Mouse (Mus musculus): Measurements from ENCODE around the gene Tcf7l1. TPM values are rescaled to one million over a fixed set of nuclear protein-coding genes. Genes with fewer than 3 reads are reported as not detected.

Gene Tcf7l1
- total RNA-seq, 2 experiments from 2014 or later: not detected

DNA sequence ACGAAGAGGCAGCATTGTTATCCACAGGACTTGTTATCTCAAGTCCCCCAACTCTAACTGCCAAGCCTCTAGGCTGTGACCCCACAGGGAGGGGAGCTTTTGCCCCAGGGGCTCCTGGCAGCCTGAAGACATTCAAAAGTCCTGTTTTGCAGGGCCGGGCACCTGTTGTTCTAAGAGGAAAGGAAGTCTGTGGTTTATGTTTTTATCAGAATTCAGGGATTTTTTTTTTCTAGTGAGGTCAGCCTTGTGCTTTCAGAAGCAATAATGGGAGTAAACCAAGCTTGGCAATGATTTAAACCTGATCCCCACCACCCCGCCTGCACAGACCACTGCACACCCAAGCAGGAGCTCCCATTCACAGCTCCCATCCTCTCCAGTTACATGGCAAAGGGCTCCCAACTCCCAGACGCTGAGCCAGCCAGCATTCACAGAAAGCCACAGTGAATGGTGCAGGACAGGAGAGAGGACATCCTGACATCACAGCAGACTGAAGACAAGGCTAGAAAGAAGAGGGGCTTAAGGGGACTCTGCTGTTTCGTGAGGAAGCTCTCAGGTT, 40.1 kb downstream of the Tcf7l1 start:
- no peak for ATAC-seq (replicated peaks; ENCODE audit: low FRiP score, poor library complexity, severe bottlenecking)

DNA sequence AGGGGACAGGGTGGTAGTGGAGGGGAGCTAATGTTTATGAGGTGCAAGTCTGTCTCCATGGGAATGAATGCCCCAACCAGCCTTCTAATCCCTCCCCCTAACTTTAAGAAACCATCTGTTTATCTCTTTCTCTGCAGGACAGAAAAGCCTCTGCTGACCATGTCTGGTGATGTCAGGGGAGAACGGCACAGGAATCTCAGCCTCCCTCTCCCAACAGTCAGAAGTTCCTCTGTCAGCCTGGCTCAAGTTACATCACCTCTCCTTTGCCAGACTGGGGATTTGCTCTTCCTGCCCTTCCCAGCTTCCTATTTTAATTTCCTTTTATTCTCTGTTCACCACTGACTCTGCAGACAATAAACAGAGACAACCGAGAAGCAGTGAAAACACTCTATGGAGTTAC, 40.6 kb downstream of the Tcf7l1 start:
- ATAC-seq (replicated peaks; ENCODE audit: low FRiP score, poor library complexity, severe bottlenecking): no peak

DNA sequence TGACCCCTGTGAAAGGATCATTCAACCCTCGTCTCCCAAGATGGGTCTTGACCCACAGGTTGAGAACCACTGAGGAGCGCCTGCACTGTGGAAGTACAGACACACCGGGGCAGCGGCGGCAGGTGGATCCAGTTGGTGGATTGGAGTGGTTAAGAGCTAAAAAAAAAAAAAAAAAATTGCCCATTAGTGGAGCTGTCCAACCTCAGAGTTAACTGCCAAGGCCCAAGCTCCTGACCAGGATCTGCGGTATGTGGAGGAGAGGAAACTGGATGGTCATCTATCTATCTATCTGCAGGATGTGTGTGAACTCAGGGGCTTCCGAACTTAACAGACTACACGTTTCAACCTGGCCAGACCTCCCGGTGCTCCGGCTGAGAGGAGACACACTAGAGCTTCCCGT, 41.2 kb downstream of the Tcf7l1 start:
- no peak for ATAC-seq (replicated peaks; ENCODE audit: low FRiP score, poor library complexity, severe bottlenecking)

DNA sequence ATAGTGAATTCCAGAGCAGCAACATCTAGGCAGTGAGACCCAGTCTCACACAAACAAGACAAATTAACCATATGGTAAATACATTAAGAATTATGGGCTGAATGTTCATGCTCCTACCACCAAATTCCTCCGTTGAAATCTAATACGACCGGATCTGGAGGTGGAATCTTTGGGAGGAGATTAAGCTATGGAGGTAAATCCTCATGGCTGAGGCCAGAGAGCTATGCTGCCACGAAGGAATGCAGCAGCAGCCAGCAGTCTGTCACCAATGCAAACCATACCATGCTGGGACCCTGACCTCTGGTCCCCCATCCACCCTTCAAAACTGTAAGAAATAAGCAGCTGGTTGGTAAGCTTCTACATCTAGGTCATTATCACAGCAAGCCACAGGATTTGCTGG, 41.9 kb downstream of the Tcf7l1 start:
- ATAC-seq (replicated peaks; ENCODE audit: low FRiP score, poor library complexity, severe bottlenecking): no peak

DNA sequence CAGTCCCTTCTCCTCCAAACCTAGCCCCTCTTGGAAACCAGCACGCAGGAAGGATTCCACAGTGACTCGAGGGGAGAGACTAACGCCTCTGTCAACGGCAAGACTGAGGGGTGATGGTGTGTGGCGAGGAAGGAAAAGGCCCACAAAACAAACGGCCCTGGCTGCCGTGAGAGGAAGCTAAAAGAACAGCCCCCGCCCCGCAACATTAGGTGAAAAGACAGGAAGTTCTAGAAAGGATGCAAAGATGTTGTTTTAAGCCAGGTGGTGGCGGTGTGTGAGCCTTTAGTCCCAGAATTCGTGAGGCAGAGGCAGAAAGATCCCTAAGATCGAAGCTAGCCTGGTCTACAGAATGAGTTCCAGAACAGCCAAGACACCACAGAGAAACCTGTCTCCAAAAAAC, 43.3 kb downstream of the Tcf7l1 start:
- no peak for ATAC-seq (replicated peaks; ENCODE audit: low FRiP score, poor library complexity, severe bottlenecking)

DNA sequence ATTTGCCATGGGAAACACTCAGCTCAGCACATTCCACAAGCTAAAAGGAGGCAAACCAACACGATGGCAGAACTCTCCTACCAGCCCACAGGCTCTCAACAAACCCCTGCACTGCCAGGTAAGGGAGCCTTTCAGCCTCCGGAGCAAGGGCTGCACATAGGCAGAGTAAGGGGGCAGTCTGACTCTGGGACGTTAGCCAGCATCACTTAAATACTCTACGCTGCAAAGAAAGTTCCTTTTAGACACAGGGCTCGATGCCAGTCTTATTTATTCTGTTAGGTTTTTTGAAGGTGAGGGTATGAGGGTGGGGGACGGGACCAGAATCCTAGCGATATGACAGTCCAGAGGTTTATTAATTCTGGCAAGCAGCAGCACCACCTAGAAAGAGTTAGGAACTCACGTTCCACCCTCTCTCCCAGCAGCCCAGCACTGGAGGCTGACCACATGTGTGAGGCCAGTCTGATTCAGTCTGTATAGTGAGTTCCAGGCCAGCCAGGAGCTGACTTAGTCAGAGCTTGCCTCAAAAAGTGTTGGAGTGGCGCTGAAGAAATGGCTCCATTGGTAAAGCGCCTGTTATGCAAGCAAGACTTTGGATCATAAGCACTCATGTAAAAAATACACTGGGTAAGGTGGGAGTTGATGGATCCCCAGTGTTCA, 44.8 kb downstream of the Tcf7l1 start:
- ATAC-seq (replicated peaks; ENCODE audit: low FRiP score, poor library complexity, severe bottlenecking): no peak

DNA sequence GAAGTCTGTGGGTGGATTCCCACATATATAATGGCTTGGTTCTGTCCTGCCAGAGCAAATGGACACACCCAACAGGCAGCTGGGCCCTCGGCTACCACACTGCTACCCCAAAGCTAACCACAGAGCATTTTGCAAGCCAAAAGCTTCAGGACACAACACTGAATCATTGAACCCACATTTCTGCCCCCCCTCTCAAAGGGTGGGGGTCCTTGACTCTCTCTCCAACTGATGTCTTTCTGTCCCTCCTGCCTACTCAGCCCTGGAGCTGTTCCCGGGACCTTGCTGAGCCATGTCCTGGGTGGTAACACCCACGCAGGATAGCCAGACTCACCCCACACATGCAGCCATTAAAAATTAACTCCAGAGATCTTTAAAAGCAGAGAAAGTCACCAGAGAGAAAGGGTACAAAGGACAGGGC, 45.4 kb downstream of the Tcf7l1 start:
- no peak for ATAC-seq (replicated peaks; ENCODE audit: low FRiP score, poor library complexity, severe bottlenecking)

DNA sequence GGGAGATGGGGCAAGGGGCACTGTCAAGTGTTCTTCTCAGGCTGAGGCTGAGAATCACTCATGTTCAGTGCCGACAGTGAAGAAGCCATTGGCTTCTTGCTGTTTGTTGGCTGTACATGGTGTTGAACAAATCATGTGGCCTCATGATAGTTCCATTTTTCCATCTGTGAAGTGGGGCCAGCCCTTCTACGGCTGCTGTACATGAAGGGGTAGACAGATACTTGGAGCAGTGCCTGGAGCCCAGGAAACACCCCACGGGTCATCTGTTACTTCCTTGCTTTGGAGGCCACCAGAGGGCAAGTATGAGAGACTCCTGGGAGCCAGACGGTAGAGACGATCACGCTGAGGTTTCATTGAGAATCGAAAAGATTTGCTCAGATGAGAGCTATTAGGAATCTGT, 46.7 kb downstream of the Tcf7l1 start:
- no peak for ATAC-seq (replicated peaks; ENCODE audit: low FRiP score, poor library complexity, severe bottlenecking)

DNA sequence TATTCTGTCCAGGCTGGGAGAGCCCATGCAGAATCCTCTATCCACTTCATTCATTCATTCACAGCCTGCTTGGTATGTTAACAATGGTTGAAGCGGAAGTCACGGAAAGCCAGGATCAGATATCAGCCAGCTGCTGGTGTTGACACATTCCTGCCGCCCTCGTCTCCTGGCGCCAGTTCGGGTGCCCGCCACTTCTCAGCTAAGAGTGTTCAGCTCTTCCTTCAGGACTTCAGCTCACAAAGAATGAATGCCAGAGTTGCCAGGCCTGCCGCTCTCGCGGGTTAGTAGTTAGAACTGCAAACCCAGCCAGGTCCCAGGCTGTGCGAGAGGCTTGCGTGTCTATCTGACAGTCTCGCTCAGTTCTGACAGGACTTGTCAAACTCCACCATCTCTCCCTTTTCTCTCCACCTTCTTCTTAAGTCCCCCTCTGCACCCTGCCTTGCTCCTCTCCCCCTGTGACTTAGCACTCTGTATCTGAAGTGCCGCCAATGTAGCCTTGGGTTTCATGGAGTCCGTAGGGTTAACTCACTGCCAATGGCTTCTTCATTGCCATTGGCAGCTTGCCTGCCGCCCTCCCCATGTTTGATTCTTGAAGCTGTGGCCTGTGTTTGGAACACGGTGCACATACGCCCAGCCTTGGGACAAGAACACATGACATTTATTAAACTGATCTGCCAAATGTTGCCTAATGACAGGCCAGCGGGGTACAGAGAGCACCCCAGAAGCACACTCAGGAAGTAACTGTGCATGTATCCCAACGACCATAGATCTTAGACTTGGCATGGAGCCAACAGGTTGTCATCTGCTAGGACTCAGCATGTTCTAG, 48.2 kb downstream of the Tcf7l1 start:
- ATAC-seq (replicated peaks; ENCODE audit: low FRiP score, poor library complexity, severe bottlenecking): no peak

DNA sequence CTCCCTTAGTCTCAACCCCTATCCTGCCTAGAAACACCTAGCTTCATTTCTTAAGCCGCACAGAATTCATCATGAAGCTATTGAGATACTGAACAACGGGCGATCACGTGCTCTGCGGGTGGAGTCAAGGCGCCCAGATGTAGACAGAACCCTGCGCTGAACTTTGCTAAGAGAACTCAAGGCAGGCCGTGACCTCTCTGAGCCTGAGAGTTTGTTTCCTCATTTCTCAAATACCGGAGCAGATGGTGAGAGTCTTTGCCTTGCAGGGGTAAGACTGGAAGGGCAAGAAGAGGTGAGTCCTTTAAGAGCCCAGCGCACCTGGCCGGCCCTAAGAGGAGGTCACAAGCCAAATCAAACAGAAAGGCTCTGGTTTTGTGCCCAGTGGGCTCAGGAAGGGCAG, 52.2 kb downstream of the Tcf7l1 start:
- no peak for ATAC-seq (replicated peaks; ENCODE audit: low FRiP score, poor library complexity, severe bottlenecking)

DNA sequence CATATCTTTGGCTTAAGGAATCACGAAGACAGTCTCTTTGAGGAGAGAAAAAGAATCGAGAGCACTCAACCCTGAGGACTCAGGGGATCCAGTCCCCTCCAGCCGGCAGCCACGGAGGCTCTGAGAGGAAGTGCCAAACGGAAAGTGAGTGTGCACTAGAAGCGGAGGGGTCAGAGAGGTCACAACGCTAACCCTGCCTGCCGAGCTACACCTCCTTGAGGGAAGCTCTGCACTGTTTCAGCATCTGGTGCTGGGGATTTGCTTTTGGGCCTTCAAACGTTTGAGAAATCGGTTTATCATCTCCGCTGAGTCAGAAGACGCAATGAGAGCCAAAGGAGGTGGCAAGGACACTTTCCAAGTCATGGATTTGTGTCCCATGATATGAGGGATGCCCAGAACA, 53.8 kb downstream of the Tcf7l1 start:
- no peak for ATAC-seq (replicated peaks; ENCODE audit: low FRiP score, poor library complexity, severe bottlenecking)

DNA sequence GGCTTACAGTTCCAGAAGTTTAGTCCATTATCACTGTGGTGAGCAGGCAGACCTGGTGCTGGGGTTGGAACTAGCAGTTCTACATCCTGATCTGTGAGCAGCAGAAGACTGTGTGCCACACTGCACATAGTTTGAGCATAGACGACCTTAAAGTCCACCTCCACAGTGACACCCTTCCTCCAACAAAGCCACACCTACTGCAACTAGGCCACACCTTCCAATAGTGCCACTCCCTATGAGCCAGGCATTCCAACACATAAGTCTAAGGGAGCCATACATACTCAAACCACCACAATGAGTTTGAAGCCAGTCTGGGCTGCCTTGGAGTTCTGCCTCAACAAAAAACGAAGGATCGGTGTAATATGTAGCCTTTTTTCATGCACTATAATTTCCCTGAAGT, 55.7 kb downstream of the Tcf7l1 start:
- no peak for ATAC-seq (replicated peaks; ENCODE audit: low FRiP score, poor library complexity, severe bottlenecking)

DNA sequence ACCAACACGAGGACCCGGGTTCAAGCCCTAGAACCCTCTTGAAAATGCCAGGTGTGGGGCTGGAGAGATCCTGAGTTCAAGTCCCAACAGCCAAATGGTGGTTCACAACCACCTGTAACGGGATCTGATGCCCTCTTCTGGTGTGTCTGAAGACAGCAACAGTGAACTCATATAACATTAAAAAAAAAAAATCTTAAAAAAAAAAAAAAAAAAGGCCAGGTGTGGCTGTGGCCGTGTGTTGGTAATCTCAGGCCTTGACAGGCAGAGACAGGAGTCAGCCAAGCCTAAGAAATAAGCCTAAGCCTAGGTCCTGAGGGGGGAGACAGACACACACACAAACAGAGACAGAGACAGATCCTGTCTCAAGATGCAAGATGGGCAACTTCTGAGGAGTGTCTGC, 56.9 kb downstream of the Tcf7l1 start:
- no peak for ATAC-seq (replicated peaks; ENCODE audit: low FRiP score, poor library complexity, severe bottlenecking)

DNA sequence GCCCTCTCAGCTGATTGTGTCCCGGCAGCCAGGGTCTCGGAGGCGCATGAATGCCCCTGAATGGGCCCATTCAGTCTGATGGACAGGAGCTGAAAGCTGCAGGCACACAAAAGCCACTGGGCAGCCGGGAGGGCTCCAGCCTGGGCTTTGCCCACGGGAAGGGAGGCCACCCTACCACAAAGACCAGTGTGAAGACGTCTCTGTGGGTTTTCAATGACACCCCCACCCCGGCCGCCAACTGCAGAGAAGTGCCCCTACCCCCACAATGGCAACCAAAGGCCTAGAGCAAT, 58.5 kb downstream of the Tcf7l1 start:
- ATAC-seq (replicated peaks; ENCODE audit: low FRiP score, poor library complexity, severe bottlenecking): no peak

DNA sequence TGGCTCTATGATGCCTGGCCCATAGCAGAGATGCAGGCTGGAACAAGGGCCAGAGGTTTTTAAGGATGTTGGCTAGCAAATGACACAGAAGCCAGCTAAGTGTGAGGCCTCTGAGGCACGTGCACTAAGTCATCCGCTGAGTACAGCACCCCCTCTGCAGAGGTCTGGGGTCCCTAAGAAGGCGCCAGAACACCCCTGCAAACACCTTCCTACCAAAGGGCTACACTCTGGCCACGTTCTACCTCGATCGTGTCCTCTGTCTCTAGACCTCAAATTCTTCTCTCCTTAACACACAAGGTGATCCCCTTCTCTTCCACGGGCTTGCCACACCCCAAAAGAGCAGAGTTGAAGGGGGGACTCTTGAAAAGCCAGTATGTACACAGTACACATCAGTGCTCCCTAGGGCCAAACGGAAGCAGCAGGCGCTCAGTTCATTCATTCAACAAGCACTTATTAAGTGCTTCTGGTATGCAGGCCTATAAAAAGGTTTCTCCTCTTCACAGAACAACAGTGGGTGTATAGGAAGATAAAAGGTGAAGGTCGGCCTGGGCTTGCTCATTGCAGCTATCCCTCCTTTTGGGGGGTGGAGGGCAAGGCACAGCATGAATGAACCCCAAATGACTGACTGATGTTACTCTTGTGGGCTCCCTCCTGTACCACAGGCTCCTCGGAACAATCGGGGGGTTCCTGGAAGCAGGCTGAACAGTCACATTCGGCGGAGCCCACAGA, 59.1 kb downstream of the Tcf7l1 start:
- ATAC-seq (replicated peaks; ENCODE audit: low FRiP score, poor library complexity, severe bottlenecking): no peak

DNA sequence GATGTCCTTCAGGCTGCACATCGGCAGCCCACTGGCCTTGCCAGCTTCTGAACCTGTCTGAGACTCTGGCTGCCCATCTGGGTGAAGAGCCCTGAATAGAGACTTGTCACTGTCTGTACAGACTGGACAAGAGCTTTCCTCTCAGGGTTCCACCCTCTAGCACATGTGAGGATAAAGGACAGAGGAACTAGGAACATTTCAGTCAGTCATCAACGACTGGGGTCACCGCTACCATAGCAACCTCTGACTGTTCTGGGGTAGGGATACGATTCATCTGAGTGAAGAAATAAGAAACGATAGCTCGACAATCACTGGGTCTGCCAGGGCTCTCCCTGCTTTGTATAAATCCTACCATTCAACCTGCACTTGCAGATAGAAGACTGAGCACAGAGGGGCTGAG, 61.2 kb downstream of the Tcf7l1 start:
- no peak for ATAC-seq (replicated peaks; ENCODE audit: low FRiP score, poor library complexity, severe bottlenecking)

DNA sequence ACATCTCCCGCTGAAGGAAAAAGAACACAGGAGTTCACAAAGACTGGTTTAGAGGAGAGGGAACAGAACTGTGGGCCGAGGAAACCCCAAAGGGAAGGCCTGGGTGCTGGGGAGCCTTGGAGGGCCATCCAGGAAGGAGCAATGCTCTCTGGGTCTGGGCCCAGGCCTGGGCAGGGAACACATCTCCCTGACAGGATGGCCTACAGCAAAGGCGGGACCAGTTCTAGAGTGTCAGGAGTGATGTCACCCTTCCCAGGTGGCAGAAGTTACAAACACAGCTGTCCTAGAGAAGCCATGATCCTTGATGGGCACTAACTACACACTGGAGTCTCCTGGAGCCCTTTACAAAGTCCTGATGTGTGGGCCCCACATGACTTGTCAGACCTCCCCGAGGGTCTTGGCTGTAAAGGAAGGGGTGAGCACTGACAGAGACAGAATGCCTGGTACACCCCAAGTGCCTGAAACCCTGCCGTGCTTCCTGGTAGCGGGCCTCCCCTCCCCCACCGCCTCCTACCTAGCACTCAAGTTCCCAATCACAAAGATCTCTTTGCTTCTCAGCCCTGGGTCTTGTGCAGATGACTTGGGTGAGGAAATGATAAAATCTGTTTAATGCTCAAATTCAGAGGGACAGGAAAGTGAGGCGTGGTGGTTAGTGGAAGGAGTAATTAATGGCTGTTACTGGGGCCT, 64.4 kb downstream of the Tcf7l1 start:
- no peak for ATAC-seq (replicated peaks; ENCODE audit: low FRiP score, poor library complexity, severe bottlenecking)

DNA sequence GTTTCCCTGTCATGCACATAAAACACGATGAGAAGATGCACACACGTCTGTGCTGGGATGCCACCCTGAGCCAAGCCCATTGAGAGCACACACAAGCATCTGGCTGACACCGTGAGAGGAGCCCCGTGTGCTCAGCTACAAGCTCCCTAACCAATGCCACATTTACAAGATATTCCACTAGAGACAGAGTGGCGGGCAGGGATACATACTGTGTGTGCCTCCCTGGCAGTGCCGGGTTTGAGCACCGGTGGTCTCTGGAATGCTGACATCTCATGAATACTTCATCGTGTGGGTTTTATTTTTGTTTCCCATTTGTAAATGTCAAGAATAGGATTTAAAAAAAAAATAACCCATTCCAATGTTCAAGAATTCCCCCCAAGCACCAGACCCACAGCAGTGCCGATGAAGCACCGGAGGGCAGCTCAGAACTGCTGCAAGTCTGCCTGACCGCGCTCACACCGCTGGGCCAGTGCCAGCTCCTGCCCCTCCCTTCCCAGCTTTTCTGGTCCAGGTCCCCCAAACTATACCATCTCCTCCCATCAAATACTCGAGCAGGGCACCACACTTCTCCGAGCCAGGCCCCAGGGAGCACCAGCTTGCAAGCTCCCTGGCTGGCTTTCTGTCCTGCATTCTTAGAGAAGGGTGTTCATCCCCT, 65.2 kb downstream of the Tcf7l1 start:
- no peak for ATAC-seq (replicated peaks; ENCODE audit: low FRiP score, poor library complexity, severe bottlenecking)

DNA sequence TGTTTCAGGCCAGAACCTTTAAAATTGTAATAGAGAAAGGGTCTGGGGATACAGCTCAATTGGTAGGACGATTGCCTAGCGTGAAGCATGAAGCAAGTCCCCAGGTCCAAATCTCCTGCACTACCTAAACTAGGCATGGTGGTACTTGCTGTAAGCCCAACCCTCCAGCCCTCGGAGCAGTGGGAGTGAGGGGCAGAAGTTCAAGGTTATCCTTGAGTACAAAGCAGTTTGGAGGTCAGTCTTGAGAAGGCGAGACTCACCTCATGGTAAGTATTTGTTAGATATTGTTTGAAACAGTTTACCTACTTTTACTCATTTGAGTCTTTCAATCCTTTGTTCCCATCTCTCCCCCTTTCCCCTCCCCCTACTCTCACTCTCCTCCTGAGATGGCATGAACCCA, 65.9 kb downstream of the Tcf7l1 start:
- no peak for ATAC-seq (replicated peaks; ENCODE audit: low FRiP score, poor library complexity, severe bottlenecking)

DNA sequence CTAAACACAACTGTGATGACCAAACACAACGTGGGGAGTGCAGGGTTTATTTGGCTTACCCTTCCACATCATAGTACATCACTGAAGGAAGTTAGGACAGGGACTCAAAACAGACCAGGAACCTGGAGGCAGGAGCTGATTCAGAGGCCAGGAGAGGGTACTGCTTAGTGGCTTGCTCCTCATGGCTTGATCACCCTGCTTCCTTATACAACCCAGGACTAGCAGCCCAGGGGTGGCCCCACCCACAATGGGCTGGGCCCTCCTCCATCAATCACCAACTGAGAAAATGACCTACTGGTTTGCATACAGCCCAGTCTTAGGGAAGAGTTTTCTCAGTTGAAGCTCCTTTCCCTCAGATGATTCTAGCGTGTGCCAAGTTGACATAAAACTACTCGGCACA, 68.2 kb downstream of the Tcf7l1 start:
- no peak for ATAC-seq (replicated peaks; ENCODE audit: low FRiP score, poor library complexity, severe bottlenecking)
